Mouse (Mus musculus): ENCODE measurements around the gene Dapk1. TPM values are rescaled to one million over a fixed set of nuclear protein-coding genes. Genes with fewer than 3 reads are reported as not detected.
A peak's percentile ranks its signal among the peaks of the same experiment; 100 is the strongest.
"Not testable (repeated sequence)": the region's sequence is repeated elsewhere in the genome, so short reads cannot be mapped to it uniquely, and the experiment has no call there.

The Dapk1 gene
- total RNA-seq (2021): 100 to 1,000 TPM in 1 of 2 experiments, 10 to 100 TPM in 1; 90.4 to 101 TPM
- long read RNA-seq, experiment 1, full-length matches to known transcripts: 16 of 53 reads
- long read RNA-seq, experiment 1, partial matches to known transcripts: 28 of 53 reads
- long read RNA-seq, experiment 1, other reads (novel, unspliced or antisense): 9 of 53 reads
- long read RNA-seq, experiment 2, full-length matches to known transcripts: 11 of 49 reads
- long read RNA-seq, experiment 2, partial matches to known transcripts: 19 of 49 reads
- long read RNA-seq, experiment 2, other reads (novel, unspliced or antisense): 19 of 49 reads

- DNase-seq (ENCODE audit: low spot score in 2 of 2): peak; percentile 81 to 93
Observed at GRCm38 (mm10) chr13:60601436-60602415, at the start of gene Dapk1. Gene Dapk1 (plus strand): TSS chr13:60601947.

GRCm38 (mm10) chr13:60553326-60553725, 48.4 kb upstream of the Dapk1 start:
- DNase-seq (ENCODE audit: low spot score in 2 of 2): no peak

- DNase-seq (ENCODE audit: low spot score in 2 of 2): no peak
Observed at GRCm38 (mm10) chr13:60556476-60556875, 45.3 kb upstream of the Dapk1 start.

GRCm38 (mm10) chr13:60556911-60557310, 44.8 kb upstream of the Dapk1 start:
- no peak for DNase-seq (ENCODE audit: low spot score in 2 of 2)

- DNase-seq (ENCODE audit: low spot score in 2 of 2): peak in 1 of 2 experiments; percentile 17
Observed at GRCm38 (mm10) chr13:60564303-60564702, 37.4 kb upstream of the Dapk1 start.

GRCm38 (mm10) chr13:60568934-60569548, 32.7 kb upstream of the Dapk1 start:
- no peak for DNase-seq (ENCODE audit: low spot score in 2 of 2)

- DNase-seq (ENCODE audit: low spot score in 2 of 2): no peak
Observed at GRCm38 (mm10) chr13:60569549-60569941, 32.2 kb upstream of the Dapk1 start.

- no peak for DNase-seq (ENCODE audit: low spot score in 2 of 2)
Observed at GRCm38 (mm10) chr13:60573541-60573940, 28.2 kb upstream of the Dapk1 start.

GRCm38 (mm10) chr13:60573971-60574370, 27.8 kb upstream of the Dapk1 start:
- no peak for DNase-seq (ENCODE audit: low spot score in 2 of 2)

GRCm38 (mm10) chr13:60578541-60578940, 23.2 kb upstream of the Dapk1 start:
- DNase-seq (ENCODE audit: low spot score in 2 of 2): no peak

- DNase-seq (ENCODE audit: low spot score in 2 of 2): no peak
Observed at GRCm38 (mm10) chr13:60594866-60595265, 6.9 kb upstream of the Dapk1 start.

GRCm38 (mm10) chr13:60595519-60595918, 6.2 kb upstream of the Dapk1 start:
- DNase-seq (ENCODE audit: low spot score in 2 of 2): no peak

GRCm38 (mm10) chr13:60602416-60603251, 887 bp downstream of the Dapk1 start:
- peak; percentile 37 to 48 for DNase-seq (ENCODE audit: low spot score in 2 of 2)

- DNase-seq (ENCODE audit: low spot score in 2 of 2): no peak
Observed at GRCm38 (mm10) chr13:60603252-60603562, 1.5 kb downstream of the Dapk1 start.

GRCm38 (mm10) chr13:60607411-60607810, 5.7 kb downstream of the Dapk1 start:
- DNase-seq (ENCODE audit: low spot score in 2 of 2): no peak

- DNase-seq (ENCODE audit: low spot score in 2 of 2): no peak
Observed at GRCm38 (mm10) chr13:60608411-60609046, 6.8 kb downstream of the Dapk1 start.

GRCm38 (mm10) chr13:60609234-60609633, 7.5 kb downstream of the Dapk1 start:
- DNase-seq (ENCODE audit: low spot score in 2 of 2): no peak

- DNase-seq (ENCODE audit: low spot score in 2 of 2): no peak
Observed at GRCm38 (mm10) chr13:60610558-60610957, 8.8 kb downstream of the Dapk1 start.

- not testable (repeated sequence) for DNase-seq (ENCODE audit: low spot score in 2 of 2)
Observed at GRCm38 (mm10) chr13:60610971-60611370, 9.2 kb downstream of the Dapk1 start.

- no peak for DNase-seq (ENCODE audit: low spot score in 2 of 2)
Observed at GRCm38 (mm10) chr13:60612160-60612559, 10.4 kb downstream of the Dapk1 start.
